Mouse (Mus musculus) lung, embryonic 14.5 days (tissue): ENCODE results near the gene Acod1. TPM values are rescaled to one million over a fixed set of nuclear protein-coding genes. Genes with fewer than 3 reads are reported as not detected.

Experiments used
- ATAC-seq: fragments of 200-750 bp; cut with Nextera tagmentation; 2 replicates; pipeline ENCODE4 v1.8.0; 2017; ENCODE audit warnings: mild to moderate bottlenecking, moderate TSS enrichment, moderate library complexity; ENCODE audit not compliant: insufficient read depth
- DNase-seq: peaks from one replicate; pipeline ENCODE4 v3.0.0-alpha.2; 2015
- H3K27ac ChIP-seq: fragments of 300-500 bp; sonication (generic); 2 replicates; pipeline ENCODE4 v1.5.1; 2014; ENCODE audit warnings: low read depth, mild to moderate bottlenecking, moderate library complexity
- H3K27me3 ChIP-seq: fragments of 300-500 bp; sonication (generic); 2 replicates; pipeline ENCODE4 v1.6.1; 2014; ENCODE audit warnings: low read length, control low read depth; ENCODE audit not compliant: insufficient read depth
- H3K36me3 ChIP-seq: fragments of 300-500 bp; sonication (generic); 2 replicates; pipeline ENCODE4 v1.6.1; 2014; ENCODE audit warnings: control low read depth; ENCODE audit not compliant: insufficient read depth
- H3K4me1 ChIP-seq: fragments of 300-500 bp; sonication (generic); 2 replicates; pipeline ENCODE4 v1.6.1; 2014; ENCODE audit warnings: antibody characterized with exemption, control low read depth; ENCODE audit not compliant: insufficient read depth
- H3K4me2 ChIP-seq: fragments of 300-500 bp; sonication (generic); 2 replicates; pipeline ENCODE4 v1.6.1; 2014; ENCODE audit warnings: mild to moderate bottlenecking
- H3K4me3 ChIP-seq: fragments of 300-500 bp; sonication (generic); 2 replicates; pipeline ENCODE4 v1.5.1; 2014; ENCODE audit warnings: low read depth, low read length
- H3K9ac ChIP-seq: fragments of 300-500 bp; sonication (generic); 2 replicates; pipeline ENCODE4 v1.6.1; 2014
- H3K9me3 ChIP-seq: fragments of 300-500 bp; sonication (generic); 2 replicates; pipeline ENCODE4 v1.6.1; 2016; ENCODE audit warnings: low read depth, low read length, control low read depth
- CTCF ChIP-seq: IDR thresholded peaks from 2 replicates; pipeline ENCODE4 v1.5.1; 2016; ENCODE audit warnings: antibody characterized with exemption, low read depth
- WGBS: fragments of 180-500 bp; shearing (Covaris S2); extraction: QIAGEN DNeasy Blood & Tissue Kit; methylation state at CpG from one replicate; pipeline ENCODE4 v1.1.7; 2014; 5-methylcytosine and 5-hydroxymethylcytosine counted together
- polyA plus RNA-seq: library from polyadenylated mRNA; unstranded; fragments of >200 nt; fragmentation: Nextera tagmentation; extraction: Ambion mirVana; gene quantifications from 2 replicates; pipeline ENCODE4 v1.2.1, GENCODE M21; 2014

Acod1 gene
- polyA plus RNA-seq, 1 experiment from 2014 or later, result not detected

GRCm38 (mm10) chr14:103095826-103096225 is 49.0 kb downstream of the Acod1 start:
- TF ChIP-seq CTCF, result no peak
- no peak overlapping the region for H3K9ac ChIP-seq
- ATAC-seq (no peak), DNase-seq (no peak)
- no peaks in the 10 kb centered on the region for H3K9me3 ChIP-seq
- H3K4me1 ChIP-seq, result no peaks in the 10 kb centered on the region
- no peak overlapping the region for H3K4me2 ChIP-seq
- H3K27me3 ChIP-seq, result no peaks in the 10 kb centered on the region
- 87% methylated on average over 8 of the region's 8 CpGs for WGBS
- H3K27ac ChIP-seq, result no peak overlapping the region
- no peak overlapping the region for H3K4me3 ChIP-seq
- H3K36me3 ChIP-seq, result peaks cover 34% of the 10 kb centered on the region

GRCm38 (mm10) chr14:103096621-103097020 is 49.8 kb downstream of the Acod1 start:
- ATAC-seq (no peak), DNase-seq (peak; percentile 40)
- H3K9ac ChIP-seq, result no peak overlapping the region
- no peaks in the 10 kb centered on the region for H3K27me3 ChIP-seq
- peak overlapping the region; percentile 46; the same call in 1 of the 2 replicates for H3K4me2 ChIP-seq
- H3K36me3 ChIP-seq, result peaks cover 27% of the 10 kb centered on the region
- WGBS, result 59% methylated on average over 6 of the region's 6 CpGs
- H3K27ac ChIP-seq, result no peak overlapping the region
- no peak overlapping the region for H3K4me3 ChIP-seq
- TF ChIP-seq CTCF, result no peak
- no peaks in the 10 kb centered on the region for H3K9me3 ChIP-seq
- H3K4me1 ChIP-seq, result 0 out of 2 replicates have a peak, but pooled peaks cover 3% of the 10 kb centered on the region

- Histone ChIP-seq H3K4me3 (peak overlapping the region; percentile 78), H3K27ac (peak overlapping the region; percentile 99; the same call in 1 of the 2 replicates), H3K27me3 (no peaks in the 10 kb centered on the region), H3K9me3 (no peaks in the 10 kb centered on the region), H3K4me1 (0 out of 2 replicates have a peak, but pooled peaks cover 3% of the 10 kb centered on the region), H3K36me3 (peaks cover 14% of the 10 kb centered on the region), H3K4me2 (peak overlapping the region; percentile 61), H3K9ac (peak overlapping the region; percentile 99)
- no peak for ATAC-seq
- TF ChIP-seq CTCF, result no peak
- DNase-seq, result peak; percentile 15
- WGBS, result under 1% methylated on average over 2 of the region's 2 CpGs
Measured at GRCm38 (mm10) chr14:103098213-103098586, 51.4 kb downstream of the Acod1 start.

DNA sequence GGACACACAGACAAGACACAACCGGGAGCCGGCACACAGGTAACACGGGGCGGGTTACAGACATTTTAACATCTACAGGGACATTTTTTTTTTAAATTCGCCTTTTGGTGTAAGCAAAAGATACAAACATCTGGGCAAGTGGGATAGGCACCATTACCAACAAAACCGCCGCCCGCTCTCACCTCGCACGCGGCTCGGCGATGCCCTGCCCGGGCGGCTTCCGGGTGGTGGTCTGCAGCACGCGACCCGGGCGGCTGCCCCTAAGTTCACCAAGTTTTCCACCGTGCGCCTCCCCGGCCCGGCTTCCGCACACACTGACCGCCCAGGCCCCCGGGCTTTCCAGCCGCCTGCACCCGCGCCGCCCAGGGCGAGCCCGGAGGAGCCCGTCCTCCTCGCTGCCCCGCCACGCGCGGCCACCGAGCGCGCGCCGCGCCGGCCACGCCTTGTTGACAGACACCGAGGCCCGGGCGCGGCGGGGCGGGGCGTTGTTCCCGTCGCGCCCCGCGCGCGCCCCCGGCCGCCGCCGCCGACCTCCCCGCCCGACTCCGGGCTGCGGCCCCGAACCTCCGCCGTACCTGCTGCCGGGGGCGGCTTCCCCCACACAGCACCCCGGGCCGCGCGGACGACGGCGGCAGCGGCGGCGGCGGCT is 51.9 kb downstream of the Acod1 start:
- under 1% methylated on average over 78 of the region's 86 CpGs for WGBS
- TF ChIP-seq CTCF, result no peak
- peak; percentile 82 for ATAC-seq

GRCm38 (mm10) chr14:103099238-103099933 is 52.6 kb downstream of the Acod1 start, which contains the start of gene Fbxl3:
Fbxl3 (minus strand) TSS chr14:103099566.
- Histone ChIP-seq H3K9me3 (no peaks in the 10 kb centered on the region), H3K4me2 (peak within 1 kb of the TSS; percentile 61), H3K27ac (peak within 1 kb of the TSS; percentile 99), H3K27me3 (no peaks in the 10 kb centered on the region), H3K4me3 (peak within 1 kb of the TSS; percentile 78), H3K36me3 (peaks cover 11% of the 10 kb centered on the region), H3K4me1 (0 out of 2 replicates have a peak, but pooled peaks cover 3% of the 10 kb centered on the region), H3K9ac (peak within 1 kb of the TSS; percentile 99)
- peak; percentile 96 for DNase-seq
- under 1% methylated on average over 81 of the region's 88 CpGs for WGBS
- peak; percentile 91 for ATAC-seq
- no peak for TF ChIP-seq CTCF

More for the DNA sequence above, 51.9 kb downstream of the Acod1 start:
- Histone ChIP-seq H3K27me3 (no peaks in the 10 kb centered on the region), H3K4me3 (peak overlapping the region; percentile 78), H3K9me3 (no peaks in the 10 kb centered on the region), H3K4me2 (peak overlapping the region; percentile 61), H3K4me1 (0 out of 2 replicates have a peak, but pooled peaks cover 3% of the 10 kb centered on the region), H3K9ac (peak overlapping the region; percentile 99), H3K27ac (peak overlapping the region; percentile 99), H3K36me3 (peaks cover 14% of the 10 kb centered on the region)
- peak; percentile 91 for DNase-seq

- no peaks in the 10 kb centered on the region for H3K27me3 ChIP-seq
- no peak overlapping the region for H3K27ac ChIP-seq
- ATAC-seq (no peak), DNase-seq (no peak)
- H3K9ac ChIP-seq, result no peak overlapping the region
- H3K36me3 ChIP-seq, result peaks cover 3% of the 10 kb centered on the region; the same call in 1 of the 2 replicates
- H3K4me2 ChIP-seq, result peak overlapping the region; percentile 61
- H3K4me1 ChIP-seq, result 0 out of 2 replicates have a peak, but pooled peaks cover 3% of the 10 kb centered on the region
- H3K9me3 ChIP-seq, result no peaks in the 10 kb centered on the region
- no peak for TF ChIP-seq CTCF
- WGBS, result 62% methylated on average over 13 of the region's 13 CpGs
- peak overlapping the region; percentile 78; the same call in 1 of the 2 replicates for H3K4me3 ChIP-seq
Measured at GRCm38 (mm10) chr14:103100296-103100695, 53.5 kb downstream of the Acod1 start.

DNA sequence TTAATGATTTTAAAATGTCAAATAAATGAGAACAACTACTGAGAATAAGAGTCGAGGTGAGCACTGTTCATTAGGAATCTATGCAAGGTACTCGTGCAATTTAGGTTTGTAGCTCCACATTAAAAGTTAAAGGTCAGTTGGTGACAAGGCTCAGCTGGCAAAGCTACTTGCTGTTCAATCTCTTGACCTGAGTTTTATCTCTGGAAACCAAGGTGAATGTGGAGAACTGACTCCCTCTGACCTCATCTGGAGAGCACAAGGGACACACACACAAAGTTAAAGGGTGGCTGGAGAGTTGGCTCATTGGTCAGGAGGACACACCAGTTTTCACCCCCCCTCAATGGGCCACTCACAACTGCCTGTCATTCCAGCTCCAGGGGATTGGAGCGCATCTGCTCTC is 54.4 kb downstream of the Acod1 start:
- H3K9me3 ChIP-seq, result no peaks in the 10 kb centered on the region
- no peak for DNase-seq
- ATAC-seq, result no peak
- H3K4me1 ChIP-seq, result 0 out of 2 replicates have a peak, but pooled peaks cover 3% of the 10 kb centered on the region
- no peak overlapping the region for H3K4me2 ChIP-seq
- no peaks in the 10 kb centered on the region for H3K27me3 ChIP-seq
- no peak overlapping the region for H3K27ac ChIP-seq
- H3K36me3 ChIP-seq, result 0 out of 2 replicates have a peak, but pooled peaks cover 3% of the 10 kb centered on the region
- TF ChIP-seq CTCF, result no peak
- WGBS, result 43% methylated on average over 3 of the region's 3 CpGs
- H3K4me3 ChIP-seq, result no peak overlapping the region
- H3K9ac ChIP-seq, result no peak overlapping the region
